Mouse (Mus musculus) heart, postnatal 0 days (tissue): ENCODE results near the gene Vps33b.

Source experiments
- CTCF ChIP-seq: IDR thresholded peaks from 2 replicates; pipeline ENCODE4 v1.5.1; 2016; ENCODE audit warnings: antibody characterized with exemption, control low read depth, low read depth
- EP300 ChIP-seq: IDR thresholded peaks from 2 replicates; pipeline ENCODE4 v1.6.1; 2016; ENCODE audit warnings: antibody characterized with exemption, low read depth

GRCm38 (mm10) chr7:80220237-80220797 is 49.1 kb upstream of the Vps33b start:
- TF ChIP-seq CTCF (no peak), EP300 (no peak)
